Mouse (Mus musculus) brain, embryonic 14.5 days (tissue): ENCODE data around the gene Asxl1. TPM values are rescaled to one million over a fixed set of nuclear protein-coding genes. Genes with fewer than 3 reads are reported as not detected.

Experiments used
- DNase-seq: peaks from one replicate; pipeline ENCODE4 v3.0.0-alpha.2; 2011; ENCODE audit warnings: low read depth
- CTCF ChIP-seq: fragments of 200-500 bp; IDR thresholded peaks from 2 replicates; pipeline ENCODE4 v1.5.1; 2012; ENCODE audit warnings: inconsistent platforms, mild to moderate bottlenecking, moderate library complexity, borderline replicate concordance; ENCODE audit not compliant: insufficient read depth, insufficient read length; ENCODE audit errors: extremely low read depth
- POLR2A ChIP-seq: fragments of 200-500 bp; IDR thresholded peaks from 2 replicates; pipeline ENCODE4 v1.6.1; 2012; ENCODE audit warnings: mild to moderate bottlenecking, inconsistent platforms, borderline replicate concordance; ENCODE audit not compliant: poor library complexity, insufficient read depth, insufficient read length, severe bottlenecking; ENCODE audit errors: extremely low read depth
- polyA plus RNA-seq: library from polyadenylated mRNA; depleted of rRNA; stranded (reverse); fragments of >200 nt; gene quantifications from 2 replicates; pipeline ENCODE4 v1.2.3, GENCODE M21; 2012

Gene Asxl1
- polyA plus RNA-seq, 1 experiment: 37.0 TPM

- no peak for DNase-seq
- TF ChIP-seq POLR2A (no peak), CTCF (no peak)
These were observed 52.3 kb downstream of the Asxl1 start for GRCm38 (mm10) chr2:153397790-153398515.

- DNase-seq: no peak
- TF ChIP-seq POLR2A (no peak), CTCF (no peak)
These were observed 53.5 kb downstream of the Asxl1 start for GRCm38 (mm10) chr2:153399166-153399565.

GRCm38 (mm10) chr2:153404062-153404461 lies 58.4 kb downstream of the Asxl1 start:
- no peak for TF ChIP-seq POLR2A
- no peak for TF ChIP-seq CTCF
- DNase-seq: no peak

- TF ChIP-seq CTCF (no peak), POLR2A (no peak)
- DNase-seq: no peak
These were observed 59.3 kb downstream of the Asxl1 start for GRCm38 (mm10) chr2:153404882-153405281.

GRCm38 (mm10) chr2:153406882-153407281 lies 61.3 kb downstream of the Asxl1 start:
- peak; percentile 13 for DNase-seq
- TF ChIP-seq POLR2A: no peak
- TF ChIP-seq CTCF: no peak

GRCm38 (mm10) chr2:153408971-153409370 lies 63.3 kb downstream of the Asxl1 start:
- no peak for DNase-seq
- TF ChIP-seq CTCF: no peak
- no peak for TF ChIP-seq POLR2A

GRCm38 (mm10) chr2:153411557-153411956 lies 65.9 kb downstream of the Asxl1 start:
- no peak for DNase-seq
- TF ChIP-seq CTCF: no peak
- TF ChIP-seq POLR2A: no peak

- TF ChIP-seq CTCF: 0 out of 2 replicates have a peak, but pooled peaks have one; percentile 0
- no peak for TF ChIP-seq POLR2A
- DNase-seq: no peak
These were observed 66.9 kb downstream of the Asxl1 start for GRCm38 (mm10) chr2:153412563-153412962.

GRCm38 (mm10) chr2:153414607-153415006 lies 69.0 kb downstream of the Asxl1 start:
- TF ChIP-seq CTCF: peak; percentile 54; the same call in 1 of the 2 replicates
- no peak for TF ChIP-seq POLR2A
- DNase-seq: peak; percentile 41

- no peak for TF ChIP-seq CTCF
- TF ChIP-seq POLR2A: no peak
- DNase-seq: no peak
These were observed 72.2 kb downstream of the Asxl1 start for GRCm38 (mm10) chr2:153417841-153418240.

- peak; percentile 64 for DNase-seq
These were observed 72.8 kb downstream of the Asxl1 start for GRCm38 (mm10) chr2:153418381-153418780.

GRCm38 (mm10) chr2:153421233-153421632 lies 75.6 kb downstream of the Asxl1 start:
- TF ChIP-seq POLR2A (no peak), CTCF (peak; percentile 52; the same call in 1 of the 2 replicates)
- DNase-seq: no peak

More at GRCm38 (mm10) chr2:153418381-153418780, 72.8 kb downstream of the Asxl1 start:
- TF ChIP-seq POLR2A (no peak), CTCF (no peak)
